Mouse (Mus musculus) cerebellum, adult 11 months (tissue): ENCODE data around the gene Gtf2h1.

ENCODE experiments used
- DNase-seq: peaks from one replicate; pipeline ENCODE4 v3.0.0; 2022

Gene Gtf2h1

GRCm38 (mm10) chr7:46855866-46856560 is 60.1 kb downstream of the Gtf2h1 start:
- no peak for DNase-seq

GRCm38 (mm10) chr7:46857436-46857835 is 61.5 kb downstream of the Gtf2h1 start:
- no peak for DNase-seq

GRCm38 (mm10) chr7:46859031-46859430 is 63.1 kb downstream of the Gtf2h1 start:
- no peak for DNase-seq

- DNase-seq, result no peak
Observed at GRCm38 (mm10) chr7:46860996-46861395, 65.1 kb downstream of the Gtf2h1 start, which contains the start of gene Ldhc. Gene Ldhc (plus strand): TSS chr7:46861203.

DNA sequence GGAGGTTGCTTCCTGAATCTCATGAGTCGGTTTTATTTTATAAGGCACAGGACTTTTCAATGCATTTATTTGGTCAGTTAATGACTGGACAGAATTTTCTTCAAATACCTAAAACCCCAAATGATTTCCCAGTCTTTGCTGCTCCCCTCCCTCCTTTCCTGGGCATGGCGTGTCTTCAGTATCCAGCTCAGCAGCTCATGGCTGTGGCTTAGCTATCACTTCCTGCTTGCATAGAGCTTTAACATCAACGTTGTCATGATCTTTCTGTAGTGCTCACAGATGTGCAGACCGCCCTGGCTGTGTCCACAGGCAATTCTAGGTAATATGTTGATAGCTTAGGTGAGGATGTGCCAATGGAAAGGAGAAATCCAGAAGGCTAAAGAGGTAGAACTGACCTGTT is 76.1 kb downstream of the Gtf2h1 start:
- no peak for DNase-seq
